Mouse (Mus musculus) cortical plate, adult 2 months (tissue): Measurements from ENCODE around the gene Gfpt2. TPM values are rescaled to one million over a fixed set of nuclear protein-coding genes. Genes with fewer than 3 reads are reported as not detected.

Experiments used
- H3K27ac ChIP-seq: fragments of 200-500 bp; 2 replicates; pipeline ENCODE4 v1.5.1; 2012; ENCODE audit warnings: low read length, control low read depth, inconsistent platforms; ENCODE audit not compliant: insufficient read depth
- H3K4me1 ChIP-seq: fragments of 200-500 bp; 2 replicates; pipeline ENCODE4 v1.6.1; 2011; ENCODE audit warnings: low read length; ENCODE audit not compliant: control insufficient read depth, insufficient read depth
- H3K4me3 ChIP-seq: fragments of 200-500 bp; 2 replicates; pipeline ENCODE4 v1.5.1; 2011; ENCODE audit warnings: mild to moderate bottlenecking, low read length, control low read depth; ENCODE audit not compliant: insufficient read depth
- CTCF ChIP-seq: fragments of 200-500 bp; IDR thresholded peaks from 2 replicates; pipeline ENCODE4 v1.5.1; 2011; ENCODE audit warnings: mild to moderate bottlenecking, control low read depth, low read length; ENCODE audit not compliant: insufficient read depth; ENCODE audit errors: extremely low read depth
- POLR2A ChIP-seq: fragments of 200-500 bp; IDR thresholded peaks from 2 replicates; pipeline ENCODE4 v1.6.1; 2011; ENCODE audit warnings: mild to moderate bottlenecking, low read length, control low read depth; ENCODE audit not compliant: insufficient read depth; ENCODE audit errors: extremely low read depth
- polyA plus RNA-seq: library from polyadenylated mRNA; depleted of rRNA; stranded (reverse); fragments of >200 nt; gene quantifications from 2 replicates; pipeline ENCODE4 v1.2.3, GENCODE M21; 2012; rRNA removed

Gene Gfpt2
- 10.9 and 11.4 TPM in 2 replicates for polyA plus RNA-seq

- Histone ChIP-seq H3K27ac (no peak within 1 kb of the TSS), H3K4me1 (no peaks in the 10 kb centered on the region), H3K4me3 (peak within 1 kb of the TSS; percentile 57)
- TF ChIP-seq POLR2A, result peak; percentile 90
- TF ChIP-seq CTCF, result no peak
Measured at GRCm38 (mm10) chr11:49793619-49794341, at the start of gene Gfpt2. Gene Gfpt2 (plus strand): TSS chr11:49794178.

GRCm38 (mm10) chr11:49744981-49745380 lies 49.0 kb upstream of the Gfpt2 start:
- H3K4me3 ChIP-seq, result no peak overlapping the region
- H3K27ac ChIP-seq, result no peak overlapping the region
- no peaks in the 10 kb centered on the region for H3K4me1 ChIP-seq
- TF ChIP-seq POLR2A, result no peak
- no peak for TF ChIP-seq CTCF

- Histone ChIP-seq H3K4me1 (no peaks in the 10 kb centered on the region), H3K4me3 (no peak overlapping the region), H3K27ac (no peak overlapping the region)
- TF ChIP-seq CTCF (no peak), POLR2A (no peak)
Measured at GRCm38 (mm10) chr11:49745839-49746238, 48.1 kb upstream of the Gfpt2 start.

- Histone ChIP-seq H3K4me1 (no peaks in the 10 kb centered on the region), H3K27ac (no peak overlapping the region), H3K4me3 (no peak overlapping the region)
- no peak for TF ChIP-seq POLR2A
- TF ChIP-seq CTCF, result no peak
Measured at GRCm38 (mm10) chr11:49746756-49747155, 47.2 kb upstream of the Gfpt2 start.

- no peak for TF ChIP-seq POLR2A
- TF ChIP-seq CTCF, result no peak
- no peak overlapping the region for H3K4me3 ChIP-seq
- no peak overlapping the region for H3K27ac ChIP-seq
- H3K4me1 ChIP-seq, result no peaks in the 10 kb centered on the region
Measured at GRCm38 (mm10) chr11:49754958-49755665, 38.9 kb upstream of the Gfpt2 start.

- H3K27ac ChIP-seq, result no peak overlapping the region
- no peak overlapping the region for H3K4me3 ChIP-seq
- no peak for TF ChIP-seq CTCF
- no peak for TF ChIP-seq POLR2A
- H3K4me1 ChIP-seq, result no peaks in the 10 kb centered on the region
Measured at GRCm38 (mm10) chr11:49758096-49758495, 35.9 kb upstream of the Gfpt2 start.

- no peaks in the 10 kb centered on the region for H3K4me1 ChIP-seq
- no peak overlapping the region for H3K27ac ChIP-seq
- H3K4me3 ChIP-seq, result no peak overlapping the region
- TF ChIP-seq CTCF, result no peak
- no peak for TF ChIP-seq POLR2A
Measured at GRCm38 (mm10) chr11:49761130-49761529, 32.8 kb upstream of the Gfpt2 start.

- H3K27ac ChIP-seq, result no peak overlapping the region
- no peak overlapping the region for H3K4me3 ChIP-seq
- TF ChIP-seq CTCF (no peak), POLR2A (no peak)
Measured at GRCm38 (mm10) chr11:49763555-49763954, 30.4 kb upstream of the Gfpt2 start.

GRCm38 (mm10) chr11:49764023-49764422 lies 30.0 kb upstream of the Gfpt2 start:
- Histone ChIP-seq H3K4me1 (no peaks in the 10 kb centered on the region), H3K4me3 (no peak overlapping the region), H3K27ac (no peak overlapping the region)
- TF ChIP-seq CTCF (no peak), POLR2A (no peak)

More at GRCm38 (mm10) chr11:49763555-49763954, 30.4 kb upstream of the Gfpt2 start:
- no peaks in the 10 kb centered on the region for H3K4me1 ChIP-seq

- Histone ChIP-seq H3K4me3 (no peak overlapping the region), H3K4me1 (no peaks in the 10 kb centered on the region), H3K27ac (no peak overlapping the region)
- TF ChIP-seq POLR2A, result no peak
- no peak for TF ChIP-seq CTCF
Measured at GRCm38 (mm10) chr11:49764639-49765299, 29.2 kb upstream of the Gfpt2 start.
